In genomic region chr14:27268986-27269700, GRCm38 (mm10) we compare ENCODE assay signal across 12 mouse cellular contexts.
DNase-seq lines count a peak whose midpoint lies in the region; TF ChIP-seq lines count a peak whose summit lies in the region.
"Had no signal": no experiment of that assay in that cellular context is flagged by ENCODE, and none has a peak within 500 bp of the region (broad histone marks: within the 10 kb centered on the region; RNA-seq: fewer than 3 reads in every experiment).

No protein-coding gene starts in this region.

- peak overlapping the region; percentile 41; the same call in 1 of the 2 replicates for H3K27ac ChIP-seq in gastrocnemius, adult 2 months
- H3K27ac ChIP-seq: heart, embryonic 13.5 days; hindbrain, postnatal 0 days; liver, embryonic 15.5 days; stomach, postnatal 0 days had no signal

- intact Hi-C loops in gastrocnemius, adult 2 months (cut with DNase I): no loop called here
- intact Hi-C loops in heart, postnatal 25 days (cut with DNase I): no loop called here

- TF ChIP-seq CTCF in gastrocnemius, adult 2 months (IDR thresholded peaks at IDR 0.05): no peak

- no peak overlapping the region for H3K4me3 ChIP-seq in gastrocnemius, adult 2 months
- H3K4me3 ChIP-seq: heart, embryonic 13.5 days; liver, embryonic 15.5 days had no signal

- no peak for DNase-seq in gastrocnemius, adult 2 months
- DNase-seq in gastrocnemius, adult 18-20 months (ENCODE audit: low spot score): no peak
- DNase-seq in cerebellum, postnatal 10 days: peak; percentile 47 to 52
- peak; percentile 42 to 55 for DNase-seq in layer of hippocampus, adult 8-10 months (ENCODE audit: low spot score in 2 of 2)
- peak; percentile 75 to 80 for DNase-seq in right cerebral cortex, adult 2 months (ENCODE audit: low spot score in 2 of 2)
- DNase-seq in B cell, adult 2 months: no peak
- DNase-seq in spleen, adult 18-20 months: no peak
- no peak for DNase-seq in heart, postnatal 25 days (ENCODE audit: low spot score)

Comparison
In these comparisons a context has a peak if more than half of its experiments do, and no peak if none do; other contexts are left out.
1. DNase-seq: peak in cerebellum, postnatal 10 days (2 of 2), layer of hippocampus, adult 8-10 months (2 of 2) and right cerebral cortex, adult 2 months (2 of 2); none in gastrocnemius, adult 2 months (single experiment), gastrocnemius, adult 18-20 months (single experiment), B cell, adult 2 months (0 of 2), spleen, adult 18-20 months (0 of 2) and heart, postnatal 25 days (single experiment).